Mouse (Mus musculus) embryonic facial prominence, embryonic 10.5 days (tissue): ENCODE measurements around the gene Fbxw11. TPM values are rescaled to one million over a fixed set of nuclear protein-coding genes. Genes with fewer than 3 reads are reported as not detected.
"Not testable (repeated sequence)": the region's sequence is repeated elsewhere in the genome, so short reads cannot be mapped to it uniquely, and the experiment has no call there.

ENCODE experiments used
- DNase-seq: peaks from one replicate; pipeline ENCODE4 v3.0.0-alpha.2; 2017; ENCODE audit warnings: low spot score
- H3K27ac ChIP-seq: fragments of 300-500 bp; sonication (generic); replicated peaks from 2 replicates; pipeline ENCODE4 v1.5.1; 2016; ENCODE audit warnings: mild to moderate bottlenecking
- H3K27me3 ChIP-seq: fragments of 300-500 bp; sonication (generic); replicated peaks from 2 replicates; pipeline ENCODE4 v1.6.1; 2016; ENCODE audit warnings: low read depth, mild to moderate bottlenecking; ENCODE audit not compliant: poor library complexity, severe bottlenecking
- H3K36me3 ChIP-seq: fragments of 300-500 bp; sonication (generic); replicated peaks from 2 replicates; pipeline ENCODE4 v1.6.1; 2016; ENCODE audit warnings: mild to moderate bottlenecking, moderate library complexity
- H3K4me1 ChIP-seq: fragments of 300-500 bp; sonication (generic); 2 replicates; pipeline ENCODE4 v1.6.1; 2016
- H3K4me3 ChIP-seq: fragments of 300-500 bp; sonication (generic); 2 replicates; pipeline ENCODE4 v1.5.1; 2016; ENCODE audit warnings: mild to moderate bottlenecking, moderate library complexity
- H3K9me3 ChIP-seq: fragments of 300-500 bp; sonication (generic); 2 replicates; pipeline ENCODE4 v1.6.1; 2016; ENCODE audit warnings: mild to moderate bottlenecking
- WGBS: fragments of 180-500 bp; shearing (Covaris S2); methylation state at CpG from one replicate; pipeline ENCODE4 v1.1.7; 2016; 5-methylcytosine and 5-hydroxymethylcytosine counted together
- polyA plus RNA-seq: library from polyadenylated mRNA; unstranded; fragments of >200 nt; fragmentation: Nextera tagmentation; extraction: Ambion mirVana; gene quantifications from 2 replicates; pipeline ENCODE4 v1.2.1, GENCODE M21; 2016

The Fbxw11 gene
- polyA plus RNA-seq, 1 experiment from 2014 or later = 88.8 TPM

- H3K36me3 ChIP-seq = peaks cover 19% of the 10 kb centered on the region
- H3K4me1 ChIP-seq = no peaks in the 10 kb centered on the region
- H3K27me3 ChIP-seq = no peaks in the 10 kb centered on the region
- no peak overlapping the region for H3K27ac ChIP-seq
- no peak for DNase-seq
- H3K4me3 ChIP-seq = no peak overlapping the region
- no peaks in the 10 kb centered on the region for H3K9me3 ChIP-seq
These were observed 7.8 kb downstream of the Fbxw11 start for GRCm38 (mm10) chr11:32650236-32650749.

GRCm38 (mm10) chr11:32650893-32651590 lies 8.5 kb downstream of the Fbxw11 start:
- Histone ChIP-seq H3K4me1 (no peaks in the 10 kb centered on the region), H3K36me3 (peaks cover 19% of the 10 kb centered on the region), H3K9me3 (no peaks in the 10 kb centered on the region), H3K27me3 (no peaks in the 10 kb centered on the region), H3K27ac (no peak overlapping the region), H3K4me3 (no peak overlapping the region)
- 88% methylated on average over 7 of the region's 7 CpGs for WGBS
- DNase-seq = no peak

DNA sequence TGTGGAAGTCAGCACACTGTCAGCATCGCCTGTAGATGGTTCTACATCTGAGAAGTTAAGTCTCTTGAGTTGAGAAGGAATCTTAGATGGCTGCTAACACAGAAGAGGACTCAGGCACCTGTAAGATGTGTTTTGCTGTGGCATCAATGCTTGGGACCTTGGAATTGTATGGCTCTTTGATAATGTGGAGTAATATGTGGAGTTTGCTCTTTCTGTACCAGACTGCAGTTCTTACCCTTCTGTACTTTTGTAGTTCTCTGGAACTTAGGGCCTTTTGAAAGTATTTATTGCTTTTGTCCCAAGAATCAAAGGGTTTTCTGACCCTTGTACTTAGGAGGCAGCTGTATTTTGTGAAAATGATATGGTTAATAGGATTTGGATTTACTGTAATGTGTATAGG lies 9.2 kb downstream of the Fbxw11 start:
- no peak overlapping the region for H3K4me3 ChIP-seq
- H3K9me3 ChIP-seq = no peaks in the 10 kb centered on the region
- H3K4me1 ChIP-seq = no peaks in the 10 kb centered on the region
- 89% methylated on average over 1 of the region's 1 CpGs for WGBS
- peaks cover 19% of the 10 kb centered on the region for H3K36me3 ChIP-seq
- H3K27me3 ChIP-seq = no peaks in the 10 kb centered on the region
- no peak for DNase-seq
- no peak overlapping the region for H3K27ac ChIP-seq

- H3K27me3 ChIP-seq = no peaks in the 10 kb centered on the region
- DNase-seq = no peak
- WGBS = 94% methylated on average over 1 of the region's 1 CpGs
These were observed 19.6 kb downstream of the Fbxw11 start for GRCm38 (mm10) chr11:32662082-32662656.

GRCm38 (mm10) chr11:32665639-32666038 lies 23.1 kb downstream of the Fbxw11 start:
- no peak overlapping the region for H3K4me3 ChIP-seq
- peaks cover 14% of the 10 kb centered on the region for H3K4me1 ChIP-seq
- H3K27ac ChIP-seq = no peak overlapping the region
- H3K27me3 ChIP-seq = no peaks in the 10 kb centered on the region
- H3K36me3 ChIP-seq = peaks cover 13% of the 10 kb centered on the region; the same call in 1 of the 2 replicates
- H3K9me3 ChIP-seq = no peaks in the 10 kb centered on the region
- WGBS = 89% methylated on average over 3 of the region's 3 CpGs
- no peak for DNase-seq

More at GRCm38 (mm10) chr11:32662082-32662656, 19.6 kb downstream of the Fbxw11 start:
- Histone ChIP-seq H3K4me1 (peaks cover 5% of the 10 kb centered on the region), H3K9me3 (no peaks in the 10 kb centered on the region), H3K4me3 (no peak overlapping the region), H3K27ac (no peak overlapping the region), H3K36me3 (peaks cover 14% of the 10 kb centered on the region; the same call in 1 of the 2 replicates)

GRCm38 (mm10) chr11:32666983-32667382 lies 24.5 kb downstream of the Fbxw11 start:
- 0 out of 2 replicates have a peak, but pooled peaks cover 6% of the 10 kb centered on the region for H3K36me3 ChIP-seq
- H3K27ac ChIP-seq = no peak overlapping the region
- H3K9me3 ChIP-seq = no peaks in the 10 kb centered on the region
- H3K4me1 ChIP-seq = peaks cover 19% of the 10 kb centered on the region
- no peak overlapping the region for H3K4me3 ChIP-seq
- no peaks in the 10 kb centered on the region for H3K27me3 ChIP-seq
- no peak for DNase-seq

- Histone ChIP-seq H3K36me3 (0 out of 2 replicates have a peak, but pooled peaks cover 6% of the 10 kb centered on the region), H3K4me3 (no peak overlapping the region), H3K4me1 (peaks cover 19% of the 10 kb centered on the region), H3K27me3 (no peaks in the 10 kb centered on the region), H3K27ac (no peak overlapping the region), H3K9me3 (no peaks in the 10 kb centered on the region)
- no peak for DNase-seq
- WGBS = 88% methylated on average over 4 of the region's 4 CpGs
These were observed 29.0 kb downstream of the Fbxw11 start for GRCm38 (mm10) chr11:32671480-32671879.

DNA sequence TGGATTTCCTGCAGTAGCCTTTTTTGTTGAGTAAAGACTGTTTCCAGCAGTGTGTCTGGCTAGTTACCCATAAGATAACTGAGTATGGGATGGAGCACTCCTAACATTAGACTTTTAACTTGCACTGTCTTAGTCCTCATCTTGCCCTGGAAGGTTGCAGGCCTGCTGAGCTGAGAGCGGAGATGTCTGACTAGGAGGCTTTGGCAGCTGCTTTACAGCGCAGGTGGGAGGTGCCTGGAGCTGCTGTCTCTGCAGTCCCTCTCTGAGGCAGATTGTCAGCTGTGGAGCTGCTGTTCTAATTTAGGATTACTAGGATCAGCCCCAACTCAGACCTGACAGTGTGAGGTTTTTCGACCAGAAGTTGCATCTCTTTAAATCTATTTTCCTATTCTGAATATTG lies 34.3 kb downstream of the Fbxw11 start:
- H3K27ac ChIP-seq = no peak overlapping the region
- H3K9me3 ChIP-seq = no peaks in the 10 kb centered on the region
- no peak overlapping the region for H3K4me3 ChIP-seq
- 80% methylated on average over 3 of the region's 3 CpGs for WGBS
- DNase-seq = no peak
- H3K27me3 ChIP-seq = no peaks in the 10 kb centered on the region
- H3K36me3 ChIP-seq = no peaks in the 10 kb centered on the region
- peaks cover 9% of the 10 kb centered on the region for H3K4me1 ChIP-seq

- no peaks in the 10 kb centered on the region for H3K27me3 ChIP-seq
- no peak overlapping the region for H3K27ac ChIP-seq
- H3K36me3 ChIP-seq = no peaks in the 10 kb centered on the region
- no peak overlapping the region for H3K4me3 ChIP-seq
- H3K9me3 ChIP-seq = no peaks in the 10 kb centered on the region
- H3K4me1 ChIP-seq = peaks cover 9% of the 10 kb centered on the region
- DNase-seq = no peak
- 89% methylated on average over 1 of the region's 1 CpGs for WGBS
These were observed 35.3 kb downstream of the Fbxw11 start for GRCm38 (mm10) chr11:32677811-32678210.

DNA sequence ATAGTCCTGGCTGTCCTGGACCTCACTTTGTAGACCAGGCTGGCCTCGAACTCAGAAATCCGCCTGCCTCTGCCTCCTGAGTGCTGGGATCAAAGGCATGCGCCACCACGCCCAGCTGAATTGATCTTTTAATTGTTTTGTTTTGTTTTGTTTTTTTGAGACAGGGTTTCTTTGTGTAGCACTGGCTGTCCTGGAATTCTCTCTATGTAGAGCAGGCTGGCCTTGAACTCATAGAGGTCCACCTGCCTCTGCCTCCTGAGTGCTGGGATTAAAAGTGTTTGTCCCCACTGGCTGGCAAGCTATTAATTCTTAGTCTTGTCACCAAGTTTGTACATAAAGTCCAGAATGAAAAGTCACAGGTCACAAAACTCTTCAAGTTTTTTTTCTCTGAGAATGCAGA lies 36.6 kb downstream of the Fbxw11 start:
- peaks cover 13% of the 10 kb centered on the region for H3K4me1 ChIP-seq
- not testable (repeated sequence) for H3K36me3 ChIP-seq, H3K9me3 ChIP-seq, H3K27ac ChIP-seq, H3K4me3 ChIP-seq, DNase-seq, H3K27me3 ChIP-seq
- WGBS = 93% methylated on average over 4 of the region's 4 CpGs

- Histone ChIP-seq H3K27ac (no peak overlapping the region), H3K4me1 (peaks cover 17% of the 10 kb centered on the region), H3K4me3 (no peak overlapping the region), H3K27me3 (no peaks in the 10 kb centered on the region), H3K36me3 (no peaks in the 10 kb centered on the region), H3K9me3 (no peaks in the 10 kb centered on the region)
- WGBS = 86% methylated on average over 4 of the region's 4 CpGs
- no peak for DNase-seq
These were observed 37.5 kb downstream of the Fbxw11 start for GRCm38 (mm10) chr11:32680014-32680413.

- no peak overlapping the region for H3K4me3 ChIP-seq
- H3K9me3 ChIP-seq = no peaks in the 10 kb centered on the region
- no peaks in the 10 kb centered on the region for H3K27me3 ChIP-seq
- H3K4me1 ChIP-seq = peaks cover 17% of the 10 kb centered on the region
- H3K36me3 ChIP-seq = no peaks in the 10 kb centered on the region
- WGBS = 79% methylated on average over 3 of the region's 3 CpGs
- DNase-seq = no peak
- H3K27ac ChIP-seq = no peak overlapping the region
These were observed 38.8 kb downstream of the Fbxw11 start for GRCm38 (mm10) chr11:32681192-32681795.
